Mouse (Mus musculus): ENCODE measurements around the gene Ribc2.

Ribc2 gene

GRCm38 (mm10) chr15:85131275-85132192 lies at the start of gene Ribc2, which contains the start of gene Smc1b:
TSS of gene Ribc2 (plus strand) at chr15:85132078.
TSS of gene Smc1b (minus strand) at chr15:85131964.
- peak; percentile 54 for DNase-seq

GRCm38 (mm10) chr15:85085641-85086040 lies 46.2 kb upstream of the Ribc2 start:
- no peak for DNase-seq

GRCm38 (mm10) chr15:85132193-85132520 lies 279 bp downstream of the Ribc2 start:
- DNase-seq, result no peak

- no peak for DNase-seq
Observed at GRCm38 (mm10) chr15:85135143-85135542, 3.3 kb downstream of the Ribc2 start.

- no peak for DNase-seq
Observed at GRCm38 (mm10) chr15:85141290-85141689, 9.4 kb downstream of the Ribc2 start.

DNA sequence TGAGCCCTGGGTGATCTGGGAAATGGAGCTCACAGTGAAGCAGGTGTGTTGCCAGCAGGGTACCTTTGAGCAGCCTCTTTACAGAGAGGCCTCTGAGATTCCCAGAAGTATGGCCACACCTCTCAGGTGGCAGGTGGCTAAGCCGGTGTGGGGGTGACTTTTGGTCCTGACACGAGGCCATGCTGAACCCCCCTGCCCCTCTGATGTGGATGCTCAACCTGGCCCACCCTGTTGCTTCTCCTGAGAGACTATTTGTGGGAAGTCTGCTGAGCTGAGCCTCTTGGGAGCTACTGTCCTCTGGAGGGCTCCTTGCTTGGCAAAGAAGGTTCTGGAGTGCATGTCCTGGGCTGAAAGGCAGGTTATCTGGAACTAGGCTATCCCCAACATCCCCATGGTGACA lies 10.6 kb downstream of the Ribc2 start:
- no peak for DNase-seq

GRCm38 (mm10) chr15:85143161-85143560 lies 11.3 kb downstream of the Ribc2 start:
- DNase-seq, result no peak

DNA sequence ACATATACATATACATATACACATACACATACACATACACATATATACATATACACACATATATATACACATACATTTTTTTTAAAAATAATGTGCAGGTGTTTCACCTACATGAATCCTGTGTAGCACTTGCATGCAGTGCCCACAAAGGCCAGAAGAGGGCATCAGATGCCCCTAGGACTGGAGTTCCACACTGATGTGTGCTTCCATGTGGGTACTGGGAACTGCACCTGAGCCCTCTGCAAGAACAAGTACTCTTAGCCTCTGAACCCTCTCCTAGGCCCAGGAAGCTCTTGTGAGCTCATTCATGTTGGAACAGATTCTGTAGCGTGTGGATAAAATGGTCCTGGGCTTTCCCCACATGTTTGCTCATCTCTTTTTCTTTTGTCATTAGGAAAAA lies 11.9 kb downstream of the Ribc2 start:
- DNase-seq, result no peak

GRCm38 (mm10) chr15:85144249-85144648 lies 12.4 kb downstream of the Ribc2 start:
- no peak for DNase-seq

- DNase-seq, result peak; percentile 71
Observed at GRCm38 (mm10) chr15:85151433-85151918, 19.6 kb downstream of the Ribc2 start.

GRCm38 (mm10) chr15:85152577-85152976 lies 20.7 kb downstream of the Ribc2 start:
- peak; percentile 72 for DNase-seq

DNA sequence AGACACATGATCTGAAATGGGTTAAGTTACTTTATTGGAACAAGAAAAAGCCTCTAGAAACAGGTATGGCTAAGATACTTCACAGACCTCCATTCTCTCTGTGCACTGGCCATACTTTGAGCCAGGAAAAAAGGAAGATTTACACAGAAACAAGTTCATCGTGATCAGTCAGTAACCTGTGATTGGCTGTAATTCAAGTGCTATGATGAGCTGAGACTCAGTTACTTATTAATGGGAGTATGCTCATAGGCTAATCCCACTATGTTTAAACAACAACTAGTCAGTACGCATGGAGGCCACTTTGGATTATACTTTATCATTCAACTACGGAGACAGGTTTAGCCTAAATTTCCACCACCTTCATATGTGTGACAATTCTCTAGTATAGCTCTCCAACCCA lies 22.2 kb downstream of the Ribc2 start:
- peak; percentile 86 for DNase-seq

- no peak for DNase-seq
Observed at GRCm38 (mm10) chr15:85156198-85156597, 24.3 kb downstream of the Ribc2 start.

- DNase-seq, result peak; percentile 23
Observed at GRCm38 (mm10) chr15:85161416-85161815, 29.5 kb downstream of the Ribc2 start.

DNA sequence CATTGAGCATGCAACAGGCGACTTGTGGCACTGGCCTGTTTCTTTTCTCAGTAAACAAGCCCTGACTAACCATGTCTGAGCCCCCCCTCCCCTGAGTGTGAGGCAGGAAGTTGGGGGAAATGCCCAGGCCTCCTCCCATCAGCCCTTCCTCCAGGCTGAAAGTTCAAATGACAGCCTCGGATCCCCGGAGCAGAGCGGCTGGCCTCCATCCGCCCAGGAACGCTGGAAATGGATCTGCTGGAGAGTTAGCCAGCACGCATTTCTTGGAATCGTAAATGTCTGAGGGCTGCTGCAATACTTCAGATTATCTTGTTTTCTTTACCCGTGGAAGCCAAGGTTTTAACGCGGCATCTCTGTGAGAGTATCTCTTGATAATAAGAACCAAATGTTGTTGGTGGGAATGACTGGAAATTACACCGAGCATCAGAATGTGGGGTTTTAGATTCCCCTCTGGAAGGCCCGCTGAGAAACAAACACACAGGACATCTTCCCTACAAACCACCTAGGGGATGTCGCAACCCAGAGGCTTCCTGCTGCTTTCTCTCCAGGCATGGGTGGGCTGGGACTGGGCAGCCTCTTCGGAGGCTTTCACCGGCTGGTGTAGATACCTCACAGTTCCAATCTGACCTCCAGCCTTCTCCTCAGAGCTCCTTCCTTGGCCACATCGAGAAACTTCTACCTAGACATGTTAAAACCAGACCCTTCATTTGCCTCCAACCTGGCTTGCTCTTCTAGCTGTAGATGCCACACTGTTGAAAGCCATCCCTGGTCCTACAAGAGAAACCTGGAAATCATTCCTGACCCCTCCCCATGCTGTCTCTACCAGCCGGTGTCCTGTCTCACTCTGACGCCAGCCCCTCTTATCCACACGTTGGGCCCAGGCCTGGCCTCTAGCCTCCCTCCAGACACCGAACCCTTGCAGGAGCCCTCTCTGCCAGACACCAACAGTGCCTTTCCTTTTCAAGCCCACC lies 31.1 kb downstream of the Ribc2 start:
- DNase-seq, result no peak

DNA sequence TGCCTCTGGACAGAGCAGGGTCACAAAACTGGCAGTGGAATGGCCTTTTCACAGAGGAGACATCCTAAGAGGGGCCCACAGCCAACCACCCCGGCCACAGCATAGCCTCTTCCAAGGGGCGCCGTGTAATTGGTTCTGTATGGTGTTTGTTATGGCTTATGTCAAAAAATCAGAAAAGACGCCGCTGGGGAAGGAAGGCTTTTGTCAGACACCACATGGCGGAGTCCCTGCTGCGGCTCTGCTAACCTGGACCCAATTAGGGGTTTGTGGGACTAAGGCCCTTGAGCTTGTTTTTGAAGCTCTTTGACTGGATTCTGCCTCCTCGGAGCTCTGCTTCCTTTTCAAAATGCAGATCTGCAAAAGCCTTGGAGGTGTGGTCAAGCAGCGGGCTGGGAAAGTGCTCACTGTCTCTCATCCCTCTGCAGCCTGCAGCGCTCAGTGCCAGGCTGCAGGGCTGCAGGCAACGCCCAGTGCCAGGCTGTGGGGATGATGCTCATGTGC lies 34.6 kb downstream of the Ribc2 start:
- no peak for DNase-seq

DNA sequence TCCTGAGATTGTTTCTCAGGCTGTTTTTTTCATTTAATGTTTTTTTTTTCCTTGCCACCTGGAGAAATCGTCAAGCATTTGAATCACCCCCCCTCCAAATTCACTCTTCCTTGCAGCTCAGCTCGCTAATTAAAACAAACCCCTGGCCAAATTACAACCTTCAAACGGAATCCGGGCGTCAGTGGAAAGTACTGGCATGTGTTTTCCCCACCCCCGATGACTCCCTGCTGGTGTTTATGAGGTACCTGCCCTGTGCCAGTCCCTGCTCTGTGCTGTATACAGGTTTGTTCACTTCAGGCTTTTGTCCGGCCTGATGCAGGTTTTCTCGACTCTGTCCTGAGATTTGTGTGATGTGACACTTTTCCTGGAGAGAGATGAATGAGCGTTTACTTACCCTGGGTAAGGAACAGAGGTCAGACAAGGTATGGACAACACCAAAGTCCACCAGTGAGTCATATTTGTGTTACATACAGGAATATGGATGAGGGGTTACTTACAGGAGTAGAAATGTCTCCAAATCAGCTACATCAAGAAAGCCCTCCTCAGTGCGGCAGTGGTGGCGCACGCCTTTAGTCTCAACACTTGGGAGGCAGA lies 35.3 kb downstream of the Ribc2 start:
- DNase-seq, result no peak

DNA sequence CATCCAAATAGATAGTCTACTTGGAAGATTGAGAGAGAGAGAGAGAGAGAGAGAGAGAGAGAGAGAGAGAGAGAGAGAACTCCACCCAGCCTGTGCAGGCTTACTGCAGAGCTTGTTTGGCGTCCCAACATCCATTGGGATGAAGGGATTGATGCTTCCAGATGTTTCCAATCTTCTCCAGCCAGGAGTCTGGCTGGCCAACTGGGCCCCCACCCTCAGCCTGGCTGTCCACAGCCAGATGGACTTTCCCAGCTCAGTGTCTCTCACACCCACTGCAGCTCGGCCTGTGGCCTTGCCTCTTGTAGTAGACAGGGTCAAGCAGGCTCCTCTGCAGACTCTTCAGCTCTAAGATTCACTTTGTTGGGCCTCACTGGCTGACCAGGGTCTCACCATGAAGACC lies 40.2 kb downstream of the Ribc2 start:
- DNase-seq, result no peak

- DNase-seq, result no peak
Observed at GRCm38 (mm10) chr15:85173425-85173824, 41.5 kb downstream of the Ribc2 start.

DNA sequence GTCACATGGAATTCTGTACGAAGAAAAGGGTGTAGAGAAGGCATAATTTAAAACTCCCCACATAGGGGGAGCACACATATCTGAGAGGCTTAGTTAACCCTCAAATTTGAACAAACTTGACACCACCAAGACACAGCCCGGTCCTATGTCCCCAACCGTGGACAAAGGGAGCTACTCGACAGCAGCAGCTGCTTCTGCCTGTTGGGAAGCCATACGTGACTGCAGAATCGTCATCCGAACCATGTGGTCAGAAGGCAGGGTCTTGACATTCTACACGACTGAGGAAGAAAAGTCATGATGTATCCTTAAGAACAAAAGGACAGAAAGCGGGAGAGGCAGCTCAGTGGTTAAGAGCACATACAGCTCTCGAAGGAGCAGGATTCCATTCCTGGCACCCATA lies 42.2 kb downstream of the Ribc2 start:
- no peak for DNase-seq

GRCm38 (mm10) chr15:85177576-85177975 lies 45.7 kb downstream of the Ribc2 start:
- DNase-seq, result no peak

DNA sequence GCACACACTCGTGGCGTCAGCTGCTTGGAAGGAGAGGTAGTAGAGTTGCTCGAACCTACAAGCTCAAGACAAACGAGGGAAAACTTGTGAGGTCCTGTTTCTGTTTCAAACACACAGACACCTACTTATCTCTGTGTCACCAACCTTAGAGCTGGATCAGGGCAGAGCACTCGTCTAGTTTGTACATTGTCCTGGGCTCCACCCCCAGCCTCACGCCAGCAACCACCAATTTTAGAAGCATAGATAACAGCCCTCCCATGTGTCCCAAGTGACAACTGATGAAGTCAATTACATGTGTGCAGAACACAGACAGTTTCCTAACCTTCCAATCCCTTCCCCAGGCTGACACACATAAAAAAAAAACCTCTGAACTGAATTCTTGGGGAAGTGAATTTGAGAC lies 46.3 kb downstream of the Ribc2 start:
- DNase-seq, result no peak

Measured in kidney, adult 9 months (tissue).